Mouse (Mus musculus) layer of hippocampus, postnatal 10 days (tissue): ENCODE results near the gene Mrpl48. TPM values are rescaled to one million over a fixed set of nuclear protein-coding genes. Genes with fewer than 3 reads are reported as not detected.

Experiments
- DNase-seq, 2 experiments: peaks; one replicate each; pipeline ENCODE4 v3.0.0; 2021; ENCODE audit warnings: low spot score in 2 of 2
- long read RNA-seq: library from polyadenylated mRNA; stranded (forward); transcript quantifications from one replicate; pipeline ENCODE4 v2.0.0, GENCODE M21; 2023
- total RNA-seq, 2 experiments: library from RNA; stranded (reverse); gene quantifications; 2 replicates each; pipeline ENCODE4 v1.2.3; 2021

Gene Mrpl48
- total RNA-seq: 10 to 100 TPM; 54.8 to 55.3 TPM
- long read RNA-seq, full-length matches to known transcripts: 53 of 74 reads
- long read RNA-seq, partial matches to known transcripts: 0 of 74 reads
- long read RNA-seq, other reads (novel, unspliced or antisense): 21 of 74 reads

DNA sequence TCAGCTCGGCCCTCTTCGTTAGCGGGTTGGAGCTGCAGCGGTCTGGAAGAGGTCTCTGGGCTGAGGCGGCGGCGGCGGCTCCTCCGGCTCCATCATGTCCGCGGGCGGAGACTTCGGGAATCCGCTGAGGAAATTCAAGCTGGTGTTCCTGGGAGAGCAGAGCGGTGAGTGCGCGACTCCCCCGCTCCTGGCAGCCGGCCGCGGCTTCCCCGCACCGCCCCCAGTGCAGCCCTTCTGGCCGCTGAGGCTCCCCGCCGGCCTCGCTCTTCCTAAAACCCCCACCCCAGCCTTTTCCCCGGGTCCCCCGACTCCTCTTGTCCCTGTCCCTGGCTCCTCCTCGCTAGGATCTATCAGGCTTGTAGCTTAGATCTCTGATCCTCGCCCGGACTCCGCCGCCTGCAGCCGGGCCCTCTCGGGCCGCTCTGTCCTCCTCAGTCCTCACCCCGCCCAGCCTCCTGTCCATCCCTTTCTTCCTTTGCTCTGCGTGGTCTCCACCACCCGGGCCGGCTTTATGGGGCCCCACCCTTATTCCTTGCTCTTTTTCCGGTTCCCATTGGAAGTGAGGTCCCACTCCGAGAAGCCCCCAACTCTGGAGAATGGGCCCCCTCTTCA lies at the start of gene Mrpl48:
Gene Mrpl48, minus strand, starts transcription at position 172 of the 612 bp plus-strand sequence.
- DNase-seq: peak; percentile 66 to 78

DNA sequence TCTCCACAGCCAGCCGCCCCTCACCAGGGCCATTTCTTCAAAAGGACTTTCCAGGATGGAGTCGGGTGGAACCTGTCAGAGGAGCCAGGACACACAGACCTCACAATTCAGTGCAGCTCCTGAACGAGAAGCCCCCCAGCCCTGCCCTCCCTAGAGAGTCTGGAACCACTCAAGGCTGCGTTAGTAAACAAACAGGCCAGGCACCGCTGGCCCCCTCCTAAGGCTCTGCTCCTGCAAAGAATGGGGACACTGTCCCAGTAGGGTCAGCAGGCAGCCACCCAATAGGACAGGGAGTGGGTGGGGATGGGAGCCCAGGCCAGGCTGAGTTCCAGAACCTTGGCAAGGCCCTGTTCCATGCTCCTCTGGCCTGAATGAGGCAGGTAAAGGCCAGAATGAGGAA lies 48.6 kb upstream of the Mrpl48 start:
- peak in 1 of 2 experiments; percentile 55 for DNase-seq

DNA sequence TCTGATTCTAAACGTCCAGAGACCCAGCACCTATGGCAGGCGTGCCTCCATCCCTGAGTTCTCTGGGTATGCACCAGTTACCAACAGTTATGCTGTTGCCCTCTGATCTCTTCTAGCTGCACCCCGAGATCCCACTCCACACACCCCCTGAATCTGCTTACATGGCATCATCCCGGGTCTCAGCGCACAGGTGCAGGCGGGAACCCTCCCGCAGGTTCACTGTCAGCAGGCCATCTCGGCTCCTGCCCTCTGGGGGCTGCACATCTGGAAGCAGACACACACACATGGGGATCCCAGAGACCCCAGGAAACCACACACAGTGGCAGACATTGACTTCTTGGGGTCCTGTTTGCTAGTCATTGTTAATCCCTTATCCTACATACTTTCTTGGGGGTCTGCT lies 46.3 kb upstream of the Mrpl48 start:
- DNase-seq: no peak

DNA sequence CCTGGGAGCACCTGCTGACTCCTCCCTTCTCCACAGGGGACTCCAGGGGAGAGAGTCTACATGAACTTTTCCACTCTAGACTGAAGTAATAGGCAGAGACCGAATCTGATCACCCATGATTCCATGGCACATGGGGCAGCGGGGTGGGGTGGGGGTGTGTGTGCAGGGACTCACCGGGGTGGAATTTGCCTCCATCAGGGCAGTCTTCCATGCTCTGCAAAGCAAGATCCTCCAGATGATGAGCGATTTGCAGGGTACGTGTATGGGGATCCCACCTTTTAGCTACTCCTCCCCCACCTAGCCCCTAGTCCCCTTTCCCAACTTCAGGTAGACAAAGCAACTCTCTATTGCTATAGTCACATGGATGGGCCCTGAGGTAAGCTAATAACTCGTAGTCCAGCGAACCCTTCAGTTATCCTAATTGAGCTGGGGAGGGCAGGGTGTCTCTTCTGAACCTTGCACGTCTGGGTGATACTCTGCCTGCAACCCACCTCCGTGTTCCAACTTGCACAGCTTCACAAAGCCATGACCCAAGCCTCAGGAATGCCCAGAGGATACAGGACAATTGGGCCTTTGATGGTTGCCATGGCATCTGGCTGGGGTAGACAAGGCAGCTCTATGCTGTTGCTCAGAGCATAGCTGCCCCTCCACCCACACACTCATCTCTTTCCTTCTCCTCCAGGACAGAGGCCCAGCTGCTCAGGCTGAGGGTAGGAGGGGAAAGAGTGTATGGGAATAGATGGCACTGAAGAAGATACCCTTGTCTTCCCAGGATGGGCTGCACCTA lies 45.6 kb upstream of the Mrpl48 start:
- peak; percentile 49 to 64 for DNase-seq

DNA sequence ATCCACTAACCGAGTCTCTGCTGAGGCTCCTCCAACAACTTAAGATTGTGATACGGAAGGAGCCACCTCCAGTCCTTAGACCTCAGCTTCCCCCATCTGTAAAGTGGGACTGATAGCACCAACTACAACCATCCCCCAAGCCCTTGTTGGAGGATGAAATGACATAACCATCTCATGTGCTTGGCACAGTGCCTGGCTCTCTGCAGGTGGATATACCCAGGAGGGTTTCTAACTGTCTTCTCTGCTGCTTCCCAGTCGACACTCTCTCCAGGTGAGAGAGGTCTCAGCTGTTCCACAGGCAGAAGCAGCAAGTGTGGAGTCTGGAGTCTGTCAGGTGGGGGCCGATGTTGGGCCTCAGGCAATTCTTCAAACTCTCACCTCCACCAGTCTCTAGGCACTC lies 42.9 kb upstream of the Mrpl48 start:
- no peak for DNase-seq

DNA sequence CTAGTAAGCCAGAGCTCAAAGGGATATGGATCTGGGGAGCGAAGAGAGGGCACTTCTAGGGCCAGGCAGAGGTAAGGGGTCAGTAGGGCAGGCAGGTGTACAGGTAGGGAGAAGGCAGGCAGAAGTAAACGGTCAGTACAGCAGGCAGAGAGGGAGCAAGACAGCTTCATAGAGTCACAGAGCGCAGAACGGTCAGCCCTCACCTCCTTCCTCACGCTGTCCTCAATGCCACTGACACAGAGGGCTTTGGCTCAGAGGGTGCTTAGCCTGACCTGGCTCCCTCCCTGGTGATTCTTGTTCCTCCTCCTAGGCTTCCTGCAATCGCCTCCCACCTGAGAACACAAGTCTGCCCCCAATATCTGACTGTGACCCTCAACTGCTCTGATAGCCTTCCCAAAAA lies 42.3 kb upstream of the Mrpl48 start:
- no peak for DNase-seq

DNA sequence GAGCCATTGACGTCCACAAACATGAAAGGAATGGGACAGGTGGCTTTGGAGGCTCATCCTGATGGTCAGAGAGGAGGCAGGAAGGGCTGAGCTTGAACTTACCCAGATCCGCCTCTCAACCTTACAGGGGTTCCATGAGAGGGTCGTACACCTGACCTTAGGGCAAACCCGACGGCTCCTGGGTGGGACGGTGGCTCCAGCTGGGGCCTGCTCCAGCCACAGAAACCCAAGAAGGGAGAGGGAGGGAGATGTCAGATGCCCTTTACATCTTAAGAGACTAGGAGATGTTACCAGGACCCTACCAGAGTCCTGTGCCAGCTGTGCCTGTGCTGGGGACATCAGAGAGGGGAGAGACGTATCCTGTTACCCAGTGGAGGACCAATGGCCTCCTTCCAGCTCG lies 41.7 kb upstream of the Mrpl48 start:
- DNase-seq: no peak

DNA sequence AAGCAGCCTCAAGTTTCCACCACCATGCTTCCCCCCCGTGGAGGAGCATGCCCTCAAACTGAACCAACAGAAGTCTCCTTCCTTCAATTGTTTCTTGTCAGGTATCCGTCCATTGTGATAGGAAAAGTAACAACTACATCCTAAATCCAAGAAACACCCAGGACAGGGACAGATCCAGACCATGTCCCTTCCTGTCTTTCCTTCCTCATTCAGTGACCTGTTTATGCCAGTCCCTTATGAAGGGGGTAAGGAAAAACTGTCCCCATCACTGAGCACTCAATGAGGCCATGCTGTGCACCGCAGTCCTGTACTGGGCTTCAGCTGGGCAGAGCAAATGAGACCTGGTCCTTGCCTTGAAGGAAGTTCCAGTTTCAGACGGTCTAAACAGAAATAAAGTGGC lies 41.0 kb upstream of the Mrpl48 start:
- DNase-seq: no peak

DNA sequence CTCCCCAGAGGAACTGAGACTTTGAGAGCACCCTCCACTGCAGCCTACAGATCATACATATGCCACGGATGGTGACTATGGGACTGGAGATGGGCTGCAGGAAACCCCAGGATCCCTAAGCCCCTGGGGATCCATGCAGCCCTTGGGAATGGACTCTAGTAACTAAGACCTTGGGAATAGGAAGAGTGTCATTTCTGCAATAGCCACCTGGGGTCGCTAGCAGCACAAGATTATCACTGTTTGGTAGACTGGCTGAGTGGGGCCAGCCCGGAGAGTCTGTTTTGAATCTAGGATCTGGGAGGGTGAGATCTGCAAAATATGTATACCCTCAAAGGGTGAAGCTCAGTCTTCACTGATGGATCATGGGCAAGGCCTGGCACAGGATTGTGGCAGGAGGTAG lies 37.0 kb upstream of the Mrpl48 start:
- peak; percentile 85 for DNase-seq

DNA sequence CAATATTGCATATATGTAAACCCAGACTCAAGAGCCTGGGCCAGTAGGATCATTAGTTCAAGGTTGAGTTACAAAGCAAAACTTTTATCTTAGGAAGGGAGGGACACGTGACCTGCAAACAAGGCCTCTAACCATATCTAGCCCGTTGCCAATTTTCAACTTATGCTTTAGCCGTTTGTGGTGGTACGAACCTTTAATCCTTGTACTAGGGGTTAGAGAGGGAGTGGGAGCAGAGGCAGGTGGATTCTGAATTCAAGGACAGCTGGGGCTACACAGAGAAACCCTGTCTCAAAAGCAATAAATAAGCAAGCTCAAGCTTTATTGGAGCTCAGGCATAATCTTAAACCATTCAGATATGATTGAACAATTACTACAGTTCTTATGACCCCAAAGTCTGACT lies 34.3 kb upstream of the Mrpl48 start:
- DNase-seq: no peak

DNA sequence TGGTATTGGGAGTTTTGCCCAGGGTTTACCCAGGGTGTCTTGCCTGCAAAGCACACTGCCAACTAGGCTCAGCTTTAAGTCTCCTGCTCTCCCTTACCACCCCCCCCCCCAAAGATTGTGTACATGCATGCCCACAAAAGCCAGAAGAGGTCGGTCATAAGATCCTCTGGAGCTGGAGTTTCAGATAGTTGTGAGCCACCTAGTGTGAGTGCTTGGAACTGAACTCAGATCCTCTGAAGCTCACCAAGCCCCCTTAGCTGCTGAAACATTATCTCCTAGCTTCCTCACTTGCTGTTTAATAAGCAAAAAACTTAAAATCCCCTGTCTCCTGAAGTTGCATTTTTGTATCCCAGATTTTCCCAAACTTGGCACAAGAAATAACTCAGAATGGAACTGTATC lies 29.6 kb upstream of the Mrpl48 start:
- no peak for DNase-seq

DNA sequence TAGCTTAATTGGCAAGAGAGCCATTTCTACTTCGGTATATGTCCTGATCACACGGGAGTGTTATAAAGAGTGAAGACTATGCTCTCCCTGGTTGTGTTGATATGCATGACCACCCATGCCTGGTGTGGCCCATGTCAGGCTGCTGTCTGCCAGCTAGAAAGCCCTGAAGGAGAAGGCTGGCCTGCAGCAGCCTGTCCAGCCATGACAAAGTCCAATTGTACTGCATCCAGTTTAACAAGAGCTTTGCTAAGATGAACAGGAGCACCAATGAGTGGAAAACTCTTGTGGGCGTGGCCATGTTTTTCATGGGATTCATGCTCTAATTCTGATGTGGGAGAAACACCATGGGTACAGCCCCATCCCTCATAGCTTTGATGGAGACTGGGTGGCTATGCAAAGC lies 16.4 kb upstream of the Mrpl48 start:
- DNase-seq: no peak

DNA sequence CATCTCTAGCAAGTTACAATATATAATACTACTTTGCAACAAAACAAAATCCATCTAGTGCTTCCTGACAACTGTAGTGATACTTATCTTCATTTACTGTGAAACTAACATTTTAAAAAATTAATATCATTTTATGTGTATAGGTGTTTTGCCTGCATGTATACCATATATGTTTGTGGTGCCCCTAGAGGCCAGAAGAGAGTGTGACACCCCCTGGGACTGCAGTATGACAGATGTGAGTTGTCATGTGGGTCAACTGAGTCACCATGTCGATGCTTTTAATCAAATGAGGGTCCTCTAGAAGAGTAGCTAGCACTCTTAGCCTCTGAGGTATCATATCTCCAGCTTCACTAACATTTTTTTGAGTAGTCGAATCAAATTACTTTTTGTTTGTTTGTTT lies 14.2 kb upstream of the Mrpl48 start:
- no peak for DNase-seq

DNA sequence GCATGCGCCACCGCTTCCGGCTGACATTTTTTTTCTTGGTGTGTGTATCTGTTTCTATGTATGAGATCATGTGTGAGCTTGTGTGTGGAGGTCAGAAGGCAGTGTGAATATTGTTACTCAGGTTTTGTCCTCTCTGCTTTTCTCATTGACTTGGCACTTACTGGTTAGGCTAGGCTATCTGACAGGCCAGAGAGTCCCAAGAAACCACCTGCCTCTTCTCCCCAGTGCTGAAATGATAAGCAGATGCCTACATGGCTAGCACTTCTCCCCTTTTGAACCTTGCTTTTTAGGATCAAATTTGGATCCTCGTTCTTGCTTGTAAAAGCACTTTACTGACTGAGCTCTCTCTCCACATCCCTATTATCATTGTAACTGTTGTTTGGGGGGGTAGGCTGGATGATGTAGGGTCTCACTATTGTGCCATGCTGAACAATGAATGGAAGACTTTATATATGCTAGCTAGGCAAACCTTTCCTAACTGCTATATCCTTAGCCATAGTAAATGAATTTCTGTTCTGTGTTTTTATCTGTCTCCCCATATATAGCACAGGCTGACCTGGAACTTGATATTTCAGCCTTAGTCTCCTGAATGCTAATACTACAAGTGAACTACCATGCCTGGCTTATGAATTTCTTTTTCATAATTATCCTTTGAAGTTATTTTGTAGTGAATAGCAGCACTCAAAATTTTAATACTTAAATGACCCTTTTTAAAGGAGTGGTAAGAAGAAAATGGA lies 8.2 kb upstream of the Mrpl48 start:
- no peak for DNase-seq

DNA sequence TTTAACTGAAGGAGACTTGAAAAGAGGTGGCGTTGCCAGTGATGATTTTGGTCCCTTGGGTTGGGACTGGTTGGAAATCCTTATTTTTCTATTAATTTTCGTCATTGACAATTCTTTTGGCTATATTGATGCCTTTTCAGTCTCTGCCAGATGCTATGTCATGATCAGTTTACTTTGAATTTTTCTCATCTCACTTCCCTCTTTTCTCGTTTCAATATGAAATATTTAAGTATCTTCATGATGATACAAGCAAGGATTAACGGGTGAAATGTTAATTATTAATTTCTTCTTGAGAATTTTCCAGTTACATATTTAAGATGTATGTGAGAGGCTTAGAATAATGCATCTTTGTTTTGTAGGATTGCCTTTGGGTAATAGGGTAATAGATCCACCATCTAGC lies 809 bp upstream of the Mrpl48 start:
- DNase-seq: no peak

DNA sequence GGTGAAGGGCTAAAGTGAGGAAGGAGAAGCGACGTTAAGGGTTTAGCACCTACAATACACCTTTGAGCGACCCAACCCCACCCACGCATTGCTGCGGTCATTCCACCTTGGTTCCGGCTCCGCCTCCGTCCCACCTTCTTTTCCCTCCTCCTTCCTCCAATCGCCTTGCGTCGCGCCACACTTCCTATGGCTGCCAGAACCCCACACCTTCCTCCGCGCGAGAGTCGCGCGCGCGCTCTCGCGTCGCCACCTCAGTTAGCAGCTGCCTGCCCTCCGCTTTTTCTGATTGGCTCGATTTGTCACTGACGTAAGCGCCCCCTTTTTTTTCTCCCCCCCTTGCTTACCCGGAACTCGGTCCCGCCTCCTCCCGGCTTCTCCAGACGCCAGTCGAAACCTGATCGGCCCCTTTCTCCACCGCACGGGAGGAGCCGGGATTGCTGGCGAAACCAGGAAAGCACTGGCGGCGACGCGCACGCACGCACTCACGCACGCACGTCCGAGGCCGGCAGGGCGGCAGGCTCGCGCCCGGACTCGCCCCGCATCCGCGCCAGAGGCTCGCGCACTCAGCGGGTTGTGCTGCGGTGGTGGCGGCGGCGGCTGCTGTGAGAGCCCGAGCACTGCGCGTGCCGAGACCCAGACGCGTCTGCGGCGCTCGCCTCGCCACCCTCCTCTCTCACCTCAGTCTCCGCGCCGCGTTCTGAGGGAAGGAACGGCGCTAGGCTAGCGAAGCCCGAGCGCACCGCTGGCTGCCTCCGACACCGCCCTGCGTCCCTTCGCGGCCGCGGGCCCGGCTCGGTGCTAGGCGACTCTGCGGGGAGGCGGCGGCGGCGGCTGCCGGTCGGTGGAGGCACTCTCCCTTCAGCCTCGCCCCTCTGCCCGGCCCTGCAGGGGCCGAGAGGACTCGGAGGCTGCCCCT lies 629 bp downstream of the Mrpl48 start, which contains the start of gene Rab6a:
Gene Rab6a, plus strand, starts transcription at position 197 of the 916 bp plus-strand sequence.
- peak; percentile 95 to 97 for DNase-seq

DNA sequence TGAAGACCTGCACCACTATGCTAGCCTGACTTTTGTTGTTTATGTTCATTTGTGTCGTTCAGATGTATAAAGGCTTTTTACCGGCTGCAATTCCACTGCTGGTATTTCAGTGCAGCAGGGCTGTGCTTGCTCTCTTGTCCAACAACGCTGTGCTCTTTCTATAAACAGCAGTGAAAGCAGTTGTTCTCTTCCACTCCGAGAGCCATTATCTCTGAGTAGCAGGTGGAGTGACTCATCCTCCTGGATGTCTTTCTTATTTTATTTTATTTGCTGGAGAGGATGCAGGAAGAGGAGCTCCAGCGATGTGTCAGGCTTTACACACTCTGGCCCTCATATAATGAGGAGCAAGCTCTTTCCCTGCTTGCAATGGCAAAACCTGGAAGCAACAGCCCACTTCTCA lies 7.9 kb downstream of the Mrpl48 start:
- no peak for DNase-seq

DNA sequence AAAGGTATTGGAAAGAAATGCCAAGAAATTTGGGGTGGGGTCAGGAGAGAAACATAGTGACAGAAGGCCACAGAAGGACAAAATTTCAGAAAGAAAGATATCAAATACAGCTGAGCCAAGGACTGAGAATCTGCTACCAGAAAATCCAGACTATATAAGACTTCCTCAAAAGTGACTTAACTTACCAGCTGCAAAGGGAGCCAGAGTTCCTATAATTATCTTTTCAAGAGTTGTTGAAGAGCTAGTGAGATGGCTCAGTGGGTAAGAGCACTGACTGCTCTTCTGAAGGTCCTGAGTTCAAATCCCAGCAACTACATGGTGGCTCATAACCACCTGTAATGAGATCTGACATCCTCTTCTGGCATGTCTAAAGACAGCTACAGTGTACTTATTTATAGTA lies 14.8 kb downstream of the Mrpl48 start:
- no peak for DNase-seq

DNA sequence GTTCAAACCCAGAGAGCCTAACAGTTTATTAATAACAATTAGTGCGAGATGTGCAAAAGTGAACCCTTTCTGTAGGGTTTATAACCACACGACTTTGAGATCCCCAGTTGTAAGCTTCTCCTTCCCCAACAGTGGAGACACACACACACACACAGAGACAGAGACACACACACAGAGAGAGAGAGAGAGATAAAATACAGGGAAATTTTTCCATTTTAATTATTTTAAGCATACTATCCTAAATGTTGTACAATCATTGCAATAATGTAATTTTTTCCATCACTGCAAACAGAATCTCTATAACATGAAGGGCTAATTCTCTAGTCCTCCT lies 16.6 kb downstream of the Mrpl48 start:
- DNase-seq: no peak

DNA sequence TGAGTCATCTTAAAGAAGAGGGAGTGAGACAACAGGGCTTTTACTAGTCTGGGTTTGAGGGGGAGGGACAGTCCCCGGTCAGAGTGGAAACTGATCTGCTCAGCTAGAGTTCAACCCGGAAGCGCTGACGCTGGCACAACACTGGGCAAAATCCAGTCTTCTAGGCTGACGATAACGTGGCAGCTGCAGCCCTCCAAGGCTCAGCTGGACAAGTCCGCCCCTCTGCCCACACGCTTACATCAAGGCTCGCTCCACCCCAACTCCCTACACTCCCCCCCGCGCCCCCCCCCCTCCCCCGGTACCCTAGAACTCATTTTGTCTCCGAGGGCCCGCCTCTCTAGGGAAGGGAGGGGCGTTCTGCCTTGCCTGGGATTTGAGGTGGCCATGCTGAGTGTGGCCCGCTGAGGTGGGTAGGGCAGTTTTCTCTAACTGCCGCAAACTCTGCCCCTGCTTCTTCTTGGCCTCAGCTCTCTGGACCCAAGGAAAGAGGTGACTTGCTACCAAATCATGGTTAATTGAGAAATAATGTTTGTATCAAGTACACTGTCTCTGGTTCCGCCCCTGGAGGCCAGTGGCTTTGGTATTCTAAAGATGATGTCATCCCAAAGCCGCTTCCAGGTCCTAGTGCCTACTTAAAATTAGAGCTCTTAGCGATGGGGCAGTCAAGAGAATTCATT lies 17.1 kb downstream of the Mrpl48 start:
- DNase-seq: peak; percentile 73 to 80

DNA sequence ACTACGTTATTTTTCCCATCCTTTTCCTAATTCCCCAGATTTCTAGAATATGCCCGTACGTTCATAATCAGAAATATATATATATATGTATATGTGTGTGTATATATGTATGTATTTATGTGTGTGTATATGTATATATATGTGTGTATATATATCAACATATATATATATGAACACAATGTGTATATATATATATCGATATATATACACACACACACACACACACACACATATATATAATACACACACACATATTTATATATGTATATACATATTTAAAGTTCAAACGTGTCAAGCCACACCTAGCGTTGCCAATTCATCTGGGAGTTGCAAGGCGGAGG lies 17.6 kb downstream of the Mrpl48 start:
- no peak for DNase-seq
